Mouse (Mus musculus) liver, adult 2 months (tissue): ENCODE results near the gene Zfp708. TPM values are rescaled to one million over a fixed set of nuclear protein-coding genes. Genes with fewer than 3 reads are reported as not detected.

Experiments used
- DNase-seq: peaks from one replicate; pipeline ENCODE4 v3.0.0-alpha.2; 2011; ENCODE audit warnings: low read depth, low spot score; ENCODE audit errors: extremely low read depth
- H3K27ac ChIP-seq: fragments of 200-500 bp; replicated peaks from 2 replicates; pipeline ENCODE4 v1.5.1; 2012; ENCODE audit warnings: low read depth, mild to moderate bottlenecking, control low read depth, inconsistent platforms, low read length; ENCODE audit not compliant: insufficient read depth
- H3K27me3 ChIP-seq: fragments of 200-500 bp; 2 replicates; pipeline ENCODE4 v1.6.1; 2012; ENCODE audit warnings: mild to moderate bottlenecking, moderate library complexity, low read length, inconsistent platforms; ENCODE audit not compliant: control insufficient read depth, insufficient read depth
- H3K36me3 ChIP-seq: fragments of 200-500 bp; 2 replicates; pipeline ENCODE4 v1.6.1; 2012; ENCODE audit warnings: low read length, inconsistent platforms; ENCODE audit not compliant: control insufficient read depth, insufficient read depth
- H3K4me1 ChIP-seq: fragments of 200-500 bp; 2 replicates; pipeline ENCODE4 v1.6.1; 2011; ENCODE audit warnings: low read length; ENCODE audit not compliant: control insufficient read depth, insufficient read depth
- H3K4me3 ChIP-seq: fragments of 200-500 bp; 2 replicates; pipeline ENCODE4 v1.5.1; 2011; ENCODE audit warnings: low read depth, mild to moderate bottlenecking, control low read depth, low read length, moderate library complexity; ENCODE audit not compliant: insufficient read depth
- H3K79me2 ChIP-seq: fragments of 200-500 bp; 2 replicates; pipeline ENCODE4 v1.6.1; 2012; ENCODE audit warnings: inconsistent platforms, mild to moderate bottlenecking, low read length, moderate library complexity; ENCODE audit not compliant: control insufficient read depth, insufficient read depth
- H3K9ac ChIP-seq: fragments of 200-500 bp; 2 replicates; pipeline ENCODE4 v1.6.1; 2012; ENCODE audit warnings: low read depth, mild to moderate bottlenecking, control low read depth, inconsistent platforms, low read length
- CTCF ChIP-seq: fragments of 200-500 bp; IDR thresholded peaks from 2 replicates; pipeline ENCODE4 v1.5.1; 2011; ENCODE audit warnings: low read depth, low read length, control low read depth
- POLR2A ChIP-seq: fragments of 200-500 bp; IDR thresholded peaks from 2 replicates; pipeline ENCODE4 v1.6.1; 2011; ENCODE audit warnings: low read length, control low read depth; ENCODE audit not compliant: insufficient read depth; ENCODE audit errors: extremely low read depth
- WGBS: fragments of 180-500 bp; shearing (Covaris S2); methylation state at CpG from one replicate; pipeline ENCODE4 v1.1.7; 2018; 5-methylcytosine and 5-hydroxymethylcytosine counted together
- polyA plus RNA-seq: library from polyadenylated mRNA; depleted of rRNA; stranded (reverse); fragments of >200 nt; gene quantifications from 2 replicates; pipeline ENCODE4 v1.2.3, GENCODE M21; 2012
- total RNA-seq: library from RNA; depleted of rRNA; stranded (reverse); fragments of >200 nt; gene quantifications from 2 replicates; pipeline ENCODE4 v1.2.3, GENCODE M21; 2014

The Zfp708 gene
- total and polyA plus RNA-seq, 2 experiments: 0.17 to 3.1 TPM

- peak; percentile 52 for DNase-seq
- peak overlapping the region; percentile 87 for H3K27ac ChIP-seq
- H3K4me1 ChIP-seq: peaks cover 9% of the 10 kb centered on the region
- H3K27me3 ChIP-seq: no peaks in the 10 kb centered on the region
- 38% methylated on average over 1 of the region's 1 CpGs for WGBS
- no peak overlapping the region for H3K4me3 ChIP-seq
- no peak overlapping the region for H3K9ac ChIP-seq
- peaks cover 6% of the 10 kb centered on the region; the same call in 1 of the 2 replicates for H3K79me2 ChIP-seq
- TF ChIP-seq CTCF: no peak
- no peak for TF ChIP-seq POLR2A
- peaks cover 32% of the 10 kb centered on the region for H3K36me3 ChIP-seq
Measured at GRCm38 (mm10) chr13:67081946-67082345, 15.8 kb downstream of the Zfp708 start.

GRCm38 (mm10) chr13:67081142-67081713 lies 16.5 kb downstream of the Zfp708 start:
- Histone ChIP-seq H3K27me3 (no peaks in the 10 kb centered on the region), H3K27ac (peak overlapping the region; percentile 87), H3K79me2 (peaks cover 7% of the 10 kb centered on the region; the same call in 1 of the 2 replicates), H3K4me3 (peak overlapping the region; percentile 82), H3K36me3 (peaks cover 34% of the 10 kb centered on the region), H3K4me1 (peaks cover 9% of the 10 kb centered on the region), H3K9ac (peak overlapping the region; percentile 58)
- TF ChIP-seq CTCF (no peak), POLR2A (0 out of 2 replicates have a peak, but pooled peaks have one; percentile 40)
- DNase-seq: peak; percentile 92
- under 1% methylated on average over 24 of the region's 24 CpGs for WGBS

GRCm38 (mm10) chr13:67077244-67077643 lies 20.5 kb downstream of the Zfp708 start:
- 96% methylated on average over 2 of the region's 2 CpGs for WGBS
- no peak for TF ChIP-seq POLR2A
- no peak for TF ChIP-seq CTCF
- DNase-seq: no peak

GRCm38 (mm10) chr13:67072786-67073185 lies 25.0 kb downstream of the Zfp708 start:
- no peak overlapping the region for H3K27ac ChIP-seq

More at GRCm38 (mm10) chr13:67077244-67077643, 20.5 kb downstream of the Zfp708 start:
- Histone ChIP-seq H3K4me1 (peaks cover 9% of the 10 kb centered on the region), H3K9ac (no peak overlapping the region), H3K79me2 (peaks cover 7% of the 10 kb centered on the region; the same call in 1 of the 2 replicates), H3K27me3 (no peaks in the 10 kb centered on the region), H3K36me3 (peaks cover 45% of the 10 kb centered on the region), H3K4me3 (no peak overlapping the region), H3K27ac (no peak overlapping the region)

GRCm38 (mm10) chr13:67065386-67065785 lies 32.4 kb downstream of the Zfp708 start:
- TF ChIP-seq CTCF: no peak
- TF ChIP-seq POLR2A: no peak
- Histone ChIP-seq H3K79me2 (no peaks in the 10 kb centered on the region), H3K4me3 (no peak overlapping the region), H3K4me1 (no peaks in the 10 kb centered on the region), H3K27me3 (no peaks in the 10 kb centered on the region), H3K9ac (no peak overlapping the region), H3K36me3 (peaks cover 11% of the 10 kb centered on the region), H3K27ac (no peak overlapping the region)
- 95% methylated on average over 8 of the region's 8 CpGs for WGBS
- DNase-seq: no peak

More at GRCm38 (mm10) chr13:67072786-67073185, 25.0 kb downstream of the Zfp708 start:
- H3K36me3 ChIP-seq: peaks cover 58% of the 10 kb centered on the region
- WGBS: 97% methylated on average over 2 of the region's 2 CpGs
- no peak overlapping the region for H3K4me3 ChIP-seq
- no peaks in the 10 kb centered on the region for H3K4me1 ChIP-seq
- no peak for DNase-seq
- H3K9ac ChIP-seq: no peak overlapping the region
- no peaks in the 10 kb centered on the region for H3K27me3 ChIP-seq
- peaks cover 3% of the 10 kb centered on the region; the same call in 1 of the 2 replicates for H3K79me2 ChIP-seq
- TF ChIP-seq POLR2A (no peak), CTCF (no peak)

- WGBS: 69% methylated on average over 7 of the region's 7 CpGs
- Histone ChIP-seq H3K27me3 (no peaks in the 10 kb centered on the region), H3K27ac (no peak overlapping the region), H3K9ac (no peak overlapping the region), H3K36me3 (no peaks in the 10 kb centered on the region), H3K4me3 (no peak overlapping the region), H3K4me1 (no peaks in the 10 kb centered on the region), H3K79me2 (no peaks in the 10 kb centered on the region)
- DNase-seq: no peak
- no peak for TF ChIP-seq CTCF
- TF ChIP-seq POLR2A: no peak
Measured at GRCm38 (mm10) chr13:67062427-67062826, 35.3 kb downstream of the Zfp708 start.
